Mouse (Mus musculus): ENCODE measurements around the gene Plaur.

The Plaur gene

GRCm38 (mm10) chr7:24446697-24447340 lies 15.5 kb upstream of the Plaur start:
- DNase-seq: no peak

- DNase-seq: peak; percentile 40
These were observed 13.3 kb upstream of the Plaur start for GRCm38 (mm10) chr7:24448782-24449517.

GRCm38 (mm10) chr7:24450585-24451017 lies 11.7 kb upstream of the Plaur start:
- DNase-seq: peak; percentile 51

GRCm38 (mm10) chr7:24451855-24452311 lies 10.4 kb upstream of the Plaur start, which contains the start of gene Irgc1:
Irgc1 (minus strand) TSS chr7:24452297.
- DNase-seq: no peak

GRCm38 (mm10) chr7:24454199-24454598 lies 8.1 kb upstream of the Plaur start:
- no peak for DNase-seq

- no peak for DNase-seq
These were observed 6.6 kb upstream of the Plaur start for GRCm38 (mm10) chr7:24455726-24456125.

GRCm38 (mm10) chr7:24457726-24458370 lies 4.4 kb upstream of the Plaur start:
- DNase-seq: no peak

GRCm38 (mm10) chr7:24459440-24459839 lies 2.8 kb upstream of the Plaur start:
- DNase-seq: no peak

- no peak for DNase-seq
These were observed 2.4 kb upstream of the Plaur start for GRCm38 (mm10) chr7:24459843-24460242.

GRCm38 (mm10) chr7:24461376-24462051 lies 770 bp upstream of the Plaur start:
- no peak for DNase-seq

GRCm38 (mm10) chr7:24466835-24467234 lies 4.6 kb downstream of the Plaur start:
- no peak for DNase-seq

- no peak for DNase-seq
These were observed 5.6 kb downstream of the Plaur start for GRCm38 (mm10) chr7:24467886-24468285.

- DNase-seq: no peak
These were observed 6.8 kb downstream of the Plaur start for GRCm38 (mm10) chr7:24469126-24469525.

- no peak for DNase-seq
These were observed 8.1 kb downstream of the Plaur start for GRCm38 (mm10) chr7:24470356-24470755.

- no peak for DNase-seq
These were observed 10.2 kb downstream of the Plaur start for GRCm38 (mm10) chr7:24472442-24472841.

- peak; percentile 61 for DNase-seq
These were observed 10.7 kb downstream of the Plaur start for GRCm38 (mm10) chr7:24472937-24473336.

- DNase-seq: peak; percentile 65
These were observed 11.7 kb downstream of the Plaur start for GRCm38 (mm10) chr7:24473913-24474529.

- DNase-seq: peak; percentile 18
These were observed 12.7 kb downstream of the Plaur start for GRCm38 (mm10) chr7:24474811-24475506.

- no peak for DNase-seq
These were observed 14.1 kb downstream of the Plaur start for GRCm38 (mm10) chr7:24476338-24476737.

- no peak for DNase-seq
These were observed 14.6 kb downstream of the Plaur start for GRCm38 (mm10) chr7:24476856-24477255.

- DNase-seq: no peak
These were observed 16.6 kb downstream of the Plaur start for GRCm38 (mm10) chr7:24478911-24479310.

GRCm38 (mm10) chr7:24479685-24480084 lies 17.4 kb downstream of the Plaur start:
- DNase-seq: no peak

Measured in liver (tissue).